Mouse (Mus musculus) limb, embryonic 12.5 days (tissue): Measurements from ENCODE around the gene Slc12a8. TPM values are rescaled to one million over a fixed set of nuclear protein-coding genes. Genes with fewer than 3 reads are reported as not detected.

Experiments used
- ATAC-seq: fragments of 200-750 bp; cut with Nextera tagmentation; 2 replicates; pipeline ENCODE4 v1.8.0; 2017; ENCODE audit warnings: low read depth, moderate TSS enrichment; ENCODE audit not compliant: insufficient number of reproducible peaks, insufficient read depth, low FRiP score, low TSS enrichment
- H3K27ac ChIP-seq: fragments of 300-500 bp; sonication (generic); 2 replicates; pipeline ENCODE4 v1.5.1; 2016; ENCODE audit warnings: mild to moderate bottlenecking, moderate library complexity
- H3K27me3 ChIP-seq: fragments of 300-500 bp; sonication (generic); 2 replicates; pipeline ENCODE4 v1.6.1; 2016; ENCODE audit warnings: mild to moderate bottlenecking, moderate library complexity
- H3K36me3 ChIP-seq: fragments of 300-500 bp; sonication (generic); 2 replicates; pipeline ENCODE4 v1.6.1; 2016; ENCODE audit warnings: mild to moderate bottlenecking, moderate library complexity
- H3K4me1 ChIP-seq: fragments of 300-500 bp; sonication (generic); replicated peaks from 2 replicates; pipeline ENCODE4 v1.6.1; 2016
- H3K4me2 ChIP-seq: fragments of 300-500 bp; sonication (generic); 2 replicates; pipeline ENCODE4 v1.6.1; 2016; ENCODE audit warnings: mild to moderate bottlenecking, moderate library complexity
- H3K4me3 ChIP-seq: fragments of 300-500 bp; sonication (generic); replicated peaks from 2 replicates; pipeline ENCODE4 v1.5.1; 2016; ENCODE audit warnings: mild to moderate bottlenecking
- H3K9ac ChIP-seq: fragments of 300-500 bp; sonication (generic); replicated peaks from 2 replicates; pipeline ENCODE4 v1.6.1; 2016; ENCODE audit warnings: mild to moderate bottlenecking, moderate library complexity
- H3K9me3 ChIP-seq: fragments of 300-500 bp; sonication (generic); 2 replicates; pipeline ENCODE4 v1.6.1; 2016; ENCODE audit warnings: mild to moderate bottlenecking, moderate library complexity
- WGBS: fragments of 180-500 bp; shearing (Covaris S2); methylation state at CpG from one replicate; pipeline ENCODE4 v1.1.7; 2016; 5-methylcytosine and 5-hydroxymethylcytosine counted together
- polyA plus RNA-seq: library from polyadenylated mRNA; unstranded; fragments of >200 nt; fragmentation: Nextera tagmentation; extraction: Ambion mirVana; gene quantifications from 2 replicates; pipeline ENCODE4 v1.2.1, GENCODE M21; 2016

The Slc12a8 gene
- polyA plus RNA-seq, 1 experiment from 2014 or later = 0.45 TPM

GRCm38 (mm10) chr16:33512555-33512954, 4.6 kb upstream of the Slc12a8 start:
- WGBS = 81% methylated on average over 6 of the region's 6 CpGs
- Histone ChIP-seq H3K27ac (no peak overlapping the region), H3K4me3 (no peak overlapping the region), H3K9ac (no peak overlapping the region), H3K27me3 (no peaks in the 10 kb centered on the region), H3K9me3 (0 out of 2 replicates have a peak, but pooled peaks cover 6% of the 10 kb centered on the region), H3K4me2 (no peak overlapping the region), H3K36me3 (no peaks in the 10 kb centered on the region), H3K4me1 (peaks cover 8% of the 10 kb centered on the region)
- ATAC-seq = no peak

GRCm38 (mm10) chr16:33517627-33518026, 499 bp downstream of the Slc12a8 start:
- Histone ChIP-seq H3K36me3 (no peaks in the 10 kb centered on the region), H3K4me2 (peak overlapping the region; percentile 82), H3K4me3 (peak overlapping the region; percentile 38; the same call in 1 of the 2 replicates), H3K4me1 (peaks cover 21% of the 10 kb centered on the region), H3K9ac (0 out of 2 replicates have a peak overlapping the region, but pooled peaks have one; percentile 42), H3K27me3 (no peaks in the 10 kb centered on the region), H3K9me3 (no peaks in the 10 kb centered on the region), H3K27ac (no peak overlapping the region)
- WGBS = 30% methylated on average over 4 of the region's 4 CpGs
- ATAC-seq = no peak

GRCm38 (mm10) chr16:33518236-33518635, 1.1 kb downstream of the Slc12a8 start:
- no peaks in the 10 kb centered on the region for H3K36me3 ChIP-seq
- no peaks in the 10 kb centered on the region for H3K27me3 ChIP-seq
- no peak overlapping the region for H3K9ac ChIP-seq
- peaks cover 21% of the 10 kb centered on the region for H3K4me1 ChIP-seq
- 72% methylated on average over 7 of the region's 7 CpGs for WGBS
- H3K27ac ChIP-seq = no peak overlapping the region
- ATAC-seq = no peak
- no peaks in the 10 kb centered on the region for H3K9me3 ChIP-seq
- H3K4me2 ChIP-seq = no peak overlapping the region
- H3K4me3 ChIP-seq = no peak overlapping the region

GRCm38 (mm10) chr16:33519916-33520568, 2.9 kb downstream of the Slc12a8 start:
- H3K9ac ChIP-seq = no peak overlapping the region
- WGBS = 83% methylated on average over 6 of the region's 6 CpGs
- H3K36me3 ChIP-seq = no peaks in the 10 kb centered on the region
- H3K27ac ChIP-seq = no peak overlapping the region
- H3K4me1 ChIP-seq = peaks cover 21% of the 10 kb centered on the region
- H3K4me3 ChIP-seq = no peak overlapping the region
- no peak for ATAC-seq
- H3K4me2 ChIP-seq = no peak overlapping the region
- H3K9me3 ChIP-seq = no peaks in the 10 kb centered on the region
- H3K27me3 ChIP-seq = no peaks in the 10 kb centered on the region

GRCm38 (mm10) chr16:33522516-33522915, 5.4 kb downstream of the Slc12a8 start:
- no peak overlapping the region for H3K4me3 ChIP-seq
- H3K27me3 ChIP-seq = no peaks in the 10 kb centered on the region
- no peaks in the 10 kb centered on the region for H3K36me3 ChIP-seq
- no peak for ATAC-seq
- peaks cover 13% of the 10 kb centered on the region for H3K4me1 ChIP-seq
- no peak overlapping the region for H3K9ac ChIP-seq
- no peaks in the 10 kb centered on the region for H3K9me3 ChIP-seq
- no peak overlapping the region for H3K27ac ChIP-seq
- 75% methylated on average over 4 of the region's 4 CpGs for WGBS
- H3K4me2 ChIP-seq = no peak overlapping the region

GRCm38 (mm10) chr16:33523571-33523970, 6.4 kb downstream of the Slc12a8 start:
- Histone ChIP-seq H3K4me3 (no peak overlapping the region), H3K36me3 (no peaks in the 10 kb centered on the region), H3K9me3 (0 out of 2 replicates have a peak, but pooled peaks cover 9% of the 10 kb centered on the region), H3K9ac (no peak overlapping the region), H3K4me1 (peaks cover 5% of the 10 kb centered on the region; the same call in 1 of the 2 replicates), H3K4me2 (no peak overlapping the region), H3K27ac (no peak overlapping the region), H3K27me3 (no peaks in the 10 kb centered on the region)
- WGBS = 85% methylated on average over 10 of the region's 10 CpGs
- ATAC-seq = no peak

- H3K27ac ChIP-seq = peak overlapping the region; percentile 68; the same call in 1 of the 2 replicates
- no peak for ATAC-seq
- H3K4me1 ChIP-seq = peaks cover 18% of the 10 kb centered on the region
- H3K27me3 ChIP-seq = no peaks in the 10 kb centered on the region
- WGBS = 68% methylated on average over 11 of the region's 11 CpGs
- H3K9me3 ChIP-seq = 0 out of 2 replicates have a peak, but pooled peaks cover 9% of the 10 kb centered on the region
- no peaks in the 10 kb centered on the region for H3K36me3 ChIP-seq
- H3K4me2 ChIP-seq = no peak overlapping the region
- H3K4me3 ChIP-seq = no peak overlapping the region
- H3K9ac ChIP-seq = no peak overlapping the region
Observed at GRCm38 (mm10) chr16:33529502-33530454, 12.7 kb downstream of the Slc12a8 start.

GRCm38 (mm10) chr16:33531184-33531583, 14.1 kb downstream of the Slc12a8 start:
- Histone ChIP-seq H3K9ac (no peak overlapping the region), H3K4me2 (no peak overlapping the region), H3K9me3 (0 out of 2 replicates have a peak, but pooled peaks cover 9% of the 10 kb centered on the region), H3K4me1 (peaks cover 18% of the 10 kb centered on the region), H3K27ac (no peak overlapping the region), H3K27me3 (no peaks in the 10 kb centered on the region), H3K36me3 (no peaks in the 10 kb centered on the region), H3K4me3 (no peak overlapping the region)
- no peak for ATAC-seq
- WGBS = 79% methylated on average over 8 of the region's 8 CpGs

- no peak overlapping the region for H3K4me2 ChIP-seq
- H3K4me1 ChIP-seq = no peaks in the 10 kb centered on the region; the same call in 1 of the 2 replicates
- H3K36me3 ChIP-seq = no peaks in the 10 kb centered on the region
- 80% methylated on average over 8 of the region's 8 CpGs for WGBS
- no peak for ATAC-seq
- H3K27ac ChIP-seq = no peak overlapping the region
- no peaks in the 10 kb centered on the region for H3K9me3 ChIP-seq
- H3K9ac ChIP-seq = no peak overlapping the region
- no peak overlapping the region for H3K4me3 ChIP-seq
- no peaks in the 10 kb centered on the region for H3K27me3 ChIP-seq
Observed at GRCm38 (mm10) chr16:33536456-33536855, 19.3 kb downstream of the Slc12a8 start.

GRCm38 (mm10) chr16:33537499-33538225, 20.5 kb downstream of the Slc12a8 start:
- H3K36me3 ChIP-seq = no peaks in the 10 kb centered on the region
- no peak for ATAC-seq
- H3K9ac ChIP-seq = no peak overlapping the region
- H3K27me3 ChIP-seq = no peaks in the 10 kb centered on the region
- H3K9me3 ChIP-seq = no peaks in the 10 kb centered on the region
- no peak overlapping the region for H3K4me3 ChIP-seq
- 80% methylated on average over 21 of the region's 21 CpGs for WGBS
- H3K4me1 ChIP-seq = no peaks in the 10 kb centered on the region; the same call in 1 of the 2 replicates
- H3K27ac ChIP-seq = no peak overlapping the region
- H3K4me2 ChIP-seq = no peak overlapping the region

GRCm38 (mm10) chr16:33544346-33544745, 27.2 kb downstream of the Slc12a8 start:
- WGBS = 93% methylated on average over 2 of the region's 2 CpGs
- Histone ChIP-seq H3K27ac (no peak overlapping the region), H3K36me3 (no peaks in the 10 kb centered on the region), H3K9ac (no peak overlapping the region), H3K4me2 (no peak overlapping the region), H3K4me1 (no peaks in the 10 kb centered on the region), H3K9me3 (no peaks in the 10 kb centered on the region), H3K27me3 (no peaks in the 10 kb centered on the region), H3K4me3 (no peak overlapping the region)
- ATAC-seq = no peak
